Mouse (Mus musculus): ENCODE data around the gene Gm2000. TPM values are rescaled to one million over a fixed set of nuclear protein-coding genes. Genes with fewer than 3 reads are reported as not detected.
"Not testable (repeated sequence)": the region's sequence is repeated elsewhere in the genome, so short reads cannot be mapped to it uniquely, and the experiment has no call there.

Gm2000 gene
- polyA plus RNA-seq, 1 experiment: 6.7 TPM

GRCm38 (mm10) chr1:156393148-156393547, 27.3 kb downstream of the Gm2000 start:
- no peak for DNase-seq
- no peaks in the 10 kb centered on the region; the same call in 1 of the 2 replicates for H3K4me1 ChIP-seq (ENCODE audit: control insufficient read depth, insufficient read depth, low read length)
- no peak overlapping the region for H3K4me3 ChIP-seq (replicated peaks; ENCODE audit: extremely low read depth, low read depth, low read length)
- TF ChIP-seq POLR2A (IDR thresholded peaks at IDR 0.05; ENCODE audit: borderline replicate concordance, extremely low read depth, low read depth, low read length): no peak
- no peak for TF ChIP-seq CTCF (IDR thresholded peaks at IDR 0.05; ENCODE audit: insufficient read depth, low read length)
- WGBS: 60% methylated on average over 4 of the region's 4 CpGs

- not testable (repeated sequence) for H3K4me3 ChIP-seq (replicated peaks; ENCODE audit: extremely low read depth, low read depth, low read length); DNase-seq; H3K4me1 ChIP-seq (ENCODE audit: control insufficient read depth, insufficient read depth, low read length)
- WGBS: 77% methylated on average over 3 of the region's 3 CpGs
These were observed 34.3 kb downstream of the Gm2000 start for GRCm38 (mm10) chr1:156400159-156400558.

GRCm38 (mm10) chr1:156402491-156402890, 36.7 kb downstream of the Gm2000 start:
- no peak for TF ChIP-seq CTCF (IDR thresholded peaks at IDR 0.05; ENCODE audit: insufficient read depth, low read length)
- TF ChIP-seq POLR2A (IDR thresholded peaks at IDR 0.05; ENCODE audit: borderline replicate concordance, extremely low read depth, low read depth, low read length): no peak
- no peak overlapping the region for H3K4me3 ChIP-seq (replicated peaks; ENCODE audit: extremely low read depth, low read depth, low read length)
- 54% methylated on average over 2 of the region's 2 CpGs for WGBS
- no peaks in the 10 kb centered on the region for H3K4me1 ChIP-seq (ENCODE audit: control insufficient read depth, insufficient read depth, low read length)
- DNase-seq: no peak

GRCm38 (mm10) chr1:156403251-156403650, 37.4 kb downstream of the Gm2000 start:
- Histone ChIP-seq H3K4me1 (ENCODE audit: control insufficient read depth, insufficient read depth, low read length) (no peaks in the 10 kb centered on the region), H3K4me3 (replicated peaks; ENCODE audit: extremely low read depth, low read depth, low read length) (no peak overlapping the region)
- WGBS: 63% methylated on average over 10 of the region's 10 CpGs
- no peak for DNase-seq
- no peak for TF ChIP-seq POLR2A (IDR thresholded peaks at IDR 0.05; ENCODE audit: borderline replicate concordance, extremely low read depth, low read depth, low read length)
- no peak for TF ChIP-seq CTCF (IDR thresholded peaks at IDR 0.05; ENCODE audit: insufficient read depth, low read length)

- DNase-seq: no peak
- TF ChIP-seq POLR2A (IDR thresholded peaks at IDR 0.05; ENCODE audit: borderline replicate concordance, extremely low read depth, low read depth, low read length): no peak
- no peak for TF ChIP-seq CTCF (IDR thresholded peaks at IDR 0.05; ENCODE audit: insufficient read depth, low read length)
- Histone ChIP-seq H3K4me1 (ENCODE audit: control insufficient read depth, insufficient read depth, low read length) (no peaks in the 10 kb centered on the region), H3K4me3 (replicated peaks; ENCODE audit: extremely low read depth, low read depth, low read length) (no peak overlapping the region)
- 46% methylated on average over 3 of the region's 3 CpGs for WGBS
These were observed 42.2 kb downstream of the Gm2000 start for GRCm38 (mm10) chr1:156408004-156408403.

GRCm38 (mm10) chr1:156408521-156408920, 42.7 kb downstream of the Gm2000 start:
- Histone ChIP-seq H3K4me1 (ENCODE audit: control insufficient read depth, insufficient read depth, low read length) (no peaks in the 10 kb centered on the region), H3K4me3 (replicated peaks; ENCODE audit: extremely low read depth, low read depth, low read length) (no peak overlapping the region)
- TF ChIP-seq CTCF (IDR thresholded peaks at IDR 0.05; ENCODE audit: insufficient read depth, low read length): no peak
- TF ChIP-seq POLR2A (IDR thresholded peaks at IDR 0.05; ENCODE audit: borderline replicate concordance, extremely low read depth, low read depth, low read length): no peak
- 56% methylated on average over 4 of the region's 4 CpGs for WGBS
- DNase-seq: no peak

Other genes starting within 250 kb of the Gm2000 start
- gene Fam163a, start 161.0 kb upstream of the Gm2000 start, polyA plus RNA-seq (2012; rRNA removed): 0.07 and 0.10 TPM in 2 replicates
- gene Tdrd5, start 62.4 kb upstream of the Gm2000 start, polyA plus RNA-seq (2012; rRNA removed): 0.44 and 0.45 TPM in 2 replicates
- 0.06 and 0.08 TPM in 2 replicates for gene Nphs2, start 55.3 kb upstream of the Gm2000 start, polyA plus RNA-seq (2012; rRNA removed)
- gene Axdnd1, start 55.1 kb downstream of the Gm2000 start, polyA plus RNA-seq (2012; rRNA removed): 0.20 TPM in 1 of 2 replicates, not detected in the other
- 61.3 and 104 TPM in 2 replicates for gene Soat1, start 108.3 kb downstream of the Gm2000 start, polyA plus RNA-seq (2012; rRNA removed)
- gene Gm10031, start 158.0 kb downstream of the Gm2000 start, polyA plus RNA-seq (2012; rRNA removed): 11.0 and 12.2 TPM in 2 replicates
- 8.2 and 9.8 TPM in 2 replicates for gene Abl2, start 192.7 kb downstream of the Gm2000 start, polyA plus RNA-seq (2012; rRNA removed)

All from lung, adult 2 months (tissue).